Mouse (Mus musculus) C2C12 (cell line): ENCODE results near the gene Hlcs. TPM values are rescaled to one million over a fixed set of nuclear protein-coding genes. Genes with fewer than 3 reads are reported as not detected.

Experiments used
- H3K27me3 ChIP-seq: one replicate; pipeline ENCODE4 v1.6.1; 2011; ENCODE audit not compliant: control insufficient read depth, insufficient read depth, insufficient read length
- H3K36me3 ChIP-seq: one replicate; pipeline ENCODE4 v1.6.1; 2011; ENCODE audit not compliant: control insufficient read depth, insufficient read depth
- H3K4me3 ChIP-seq: one replicate; pipeline ENCODE4 v1.5.1; 2011; ENCODE audit warnings: mild to moderate bottlenecking, control low read depth; ENCODE audit not compliant: poor library complexity, insufficient read depth, severe bottlenecking
- H3K79me2 ChIP-seq: one replicate; pipeline ENCODE4 v1.6.1; 2011; ENCODE audit not compliant: control insufficient read depth, insufficient read depth
- H3K79me3 ChIP-seq: one replicate; pipeline ENCODE4 v1.6.1; 2011; ENCODE audit warnings: low read depth, control low read depth
- H3ac ChIP-seq: one replicate; pipeline ENCODE3; 2011; ENCODE audit warnings: low read depth; ENCODE audit not compliant: control insufficient read depth, insufficient read length
- CEBPB ChIP-seq: IDR thresholded peaks from one replicate; pipeline ENCODE4 v1.6.1; 2011; ENCODE audit warnings: low read depth, mild to moderate bottlenecking, control low read depth, moderate library complexity
- CTCF ChIP-seq: IDR thresholded peaks from one replicate; pipeline ENCODE4 v1.5.1; 2011; ENCODE audit not compliant: control insufficient read depth, insufficient read depth, insufficient read length
- FOSL1 ChIP-seq: IDR thresholded peaks from one replicate; pipeline ENCODE4 v1.8.0; 2011; ENCODE audit warnings: mild to moderate bottlenecking, low read length; ENCODE audit not compliant: poor library complexity, insufficient read depth, severe bottlenecking
- MAX ChIP-seq: IDR thresholded peaks from one replicate; pipeline ENCODE4 v1.6.1; 2011; ENCODE audit warnings: mild to moderate bottlenecking, control low read depth
- MYOD1 ChIP-seq: IDR thresholded peaks from one replicate; pipeline ENCODE4 v1.6.1; 2011; ENCODE audit warnings: low read depth; ENCODE audit not compliant: control insufficient read depth, insufficient read length
- MYOG ChIP-seq: IDR thresholded peaks from one replicate; pipeline ENCODE4 v1.6.1; 2011; ENCODE audit not compliant: control insufficient read depth, insufficient read length; ENCODE audit errors: extremely low read depth
- USF1 ChIP-seq: IDR thresholded peaks from one replicate; pipeline ENCODE4 v1.6.1; 2011; ENCODE audit warnings: low read depth, mild to moderate bottlenecking, control low read depth, moderate library complexity
- polyA plus RNA-seq: library from polyadenylated mRNA; unstranded; fragments of >200 nt; fragmentation: generic; extraction: Trizol; gene quantifications from one replicate; pipeline ENCODE4 v1.2.1, GENCODE M21; 2012; ENCODE audit warnings: missing spikeins

The Hlcs gene
- polyA plus RNA-seq, 1 experiment, result 1.7 TPM

GRCm38 (mm10) chr16:94201387-94201786 is 112.0 kb downstream of the Hlcs start:
- Histone ChIP-seq H3K79me2 (no peaks in the 10 kb centered on the region), H3K36me3 (no peaks in the 10 kb centered on the region), H3ac (no peak overlapping the region), H3K4me3 (no peak overlapping the region), H3K27me3 (no peaks in the 10 kb centered on the region), H3K79me3 (no peaks in the 10 kb centered on the region)
- no peak for TF ChIP-seq CEBPB
- no peak for TF ChIP-seq FOSL1
- no peak for TF ChIP-seq MYOD1
- no peak for TF ChIP-seq MYOG
- no peak for TF ChIP-seq CTCF
- TF ChIP-seq MAX, result no peak
- no peak for TF ChIP-seq USF1

DNA sequence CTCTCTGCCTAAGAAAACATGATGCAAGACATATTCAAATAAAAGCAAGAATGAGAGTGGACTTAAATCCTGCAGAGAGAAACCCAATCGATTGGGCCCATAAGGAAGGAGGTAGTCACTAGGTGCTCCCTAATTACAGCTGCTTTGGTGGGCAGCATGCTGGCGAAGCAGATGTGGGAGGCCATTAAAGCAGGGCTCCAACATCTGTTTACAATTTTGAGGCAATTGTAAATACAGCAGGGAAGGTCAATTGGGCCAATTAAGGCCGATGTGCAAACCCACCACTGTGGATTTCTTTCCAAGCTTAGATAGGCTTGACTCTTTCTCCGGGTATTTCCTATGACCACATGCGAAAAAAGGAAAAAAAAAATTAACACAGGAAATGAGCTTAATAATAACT is 117.5 kb downstream of the Hlcs start:
- Histone ChIP-seq H3ac (no peak overlapping the region), H3K4me3 (no peak overlapping the region), H3K36me3 (no peaks in the 10 kb centered on the region), H3K79me3 (no peaks in the 10 kb centered on the region), H3K79me2 (no peaks in the 10 kb centered on the region), H3K27me3 (no peaks in the 10 kb centered on the region)
- TF ChIP-seq FOSL1, result no peak

DNA sequence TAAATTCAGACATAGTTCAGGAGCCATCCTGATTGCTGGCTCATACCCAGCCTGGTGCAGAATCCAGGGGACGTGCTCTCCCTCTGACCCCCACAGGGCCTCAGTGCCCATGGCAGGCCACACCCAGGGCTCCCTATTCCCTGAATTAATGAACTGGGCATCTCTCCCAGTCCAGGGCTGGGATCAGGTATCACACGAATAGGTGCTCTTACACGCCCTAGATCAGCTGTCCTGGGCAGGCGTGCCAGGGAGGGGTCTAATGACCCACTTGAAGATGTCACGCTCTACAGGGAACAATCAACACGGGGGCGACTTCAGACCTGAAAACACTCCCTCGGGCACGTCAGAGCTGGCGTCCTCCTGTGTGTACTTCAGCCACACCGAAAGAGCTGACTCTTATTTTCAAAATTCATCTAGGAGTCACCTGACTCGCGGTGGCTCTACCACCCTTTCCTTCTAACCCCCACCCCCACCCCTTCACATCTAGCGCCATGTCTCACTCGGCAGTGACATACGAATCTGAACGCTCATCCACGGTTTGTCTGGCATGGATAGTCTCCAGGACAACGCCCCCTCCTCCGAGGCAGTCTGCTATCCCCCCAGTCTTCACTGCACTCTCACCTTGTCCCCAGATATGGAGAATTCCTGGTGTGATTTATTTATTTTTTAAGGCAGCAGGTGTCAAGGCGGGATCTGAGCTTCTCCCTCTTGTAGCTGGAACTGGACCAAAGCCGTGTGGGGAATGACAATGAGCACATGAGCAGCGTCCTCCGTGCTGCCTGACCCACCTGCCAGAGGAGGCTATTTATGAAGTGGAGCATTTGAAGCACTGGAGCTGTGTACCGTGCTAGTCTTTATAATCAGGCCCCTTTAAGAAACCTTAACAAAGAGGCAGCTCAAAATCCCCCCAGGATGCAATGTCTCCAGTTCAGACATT is 121.7 kb downstream of the Hlcs start:
- Histone ChIP-seq H3K79me3 (no peaks in the 10 kb centered on the region), H3ac (no peak overlapping the region), H3K79me2 (no peaks in the 10 kb centered on the region), H3K36me3 (no peaks in the 10 kb centered on the region), H3K4me3 (no peak overlapping the region), H3K27me3 (no peaks in the 10 kb centered on the region)
- TF ChIP-seq FOSL1 (no peak), MYOD1 (no peak), MAX (no peak), CTCF (no peak), CEBPB (no peak), USF1 (no peak), MYOG (no peak)

- TF ChIP-seq USF1 (no peak), CTCF (no peak), FOSL1 (no peak), MYOD1 (no peak), MYOG (no peak)
- H3K36me3 ChIP-seq, result no peaks in the 10 kb centered on the region
- no peaks in the 10 kb centered on the region for H3K79me3 ChIP-seq
- H3K27me3 ChIP-seq, result no peaks in the 10 kb centered on the region
- no peaks in the 10 kb centered on the region for H3K79me2 ChIP-seq
- H3ac ChIP-seq, result no peak overlapping the region
- H3K4me3 ChIP-seq, result no peak overlapping the region
These were observed 123.1 kb downstream of the Hlcs start for GRCm38 (mm10) chr16:94190256-94190655.

GRCm38 (mm10) chr16:94186526-94186925 is 126.8 kb downstream of the Hlcs start:
- TF ChIP-seq USF1 (no peak), FOSL1 (no peak), CEBPB (no peak), MYOD1 (no peak), CTCF (no peak), MAX (no peak), MYOG (no peak)
- H3K36me3 ChIP-seq, result no peaks in the 10 kb centered on the region
- H3K79me2 ChIP-seq, result no peaks in the 10 kb centered on the region
- H3K79me3 ChIP-seq, result no peaks in the 10 kb centered on the region
- H3ac ChIP-seq, result no peak overlapping the region
- H3K4me3 ChIP-seq, result no peak overlapping the region
- H3K27me3 ChIP-seq, result no peaks in the 10 kb centered on the region

- no peaks in the 10 kb centered on the region for H3K36me3 ChIP-seq
- TF ChIP-seq CEBPB (no peak), CTCF (no peak), MAX (no peak), USF1 (no peak), MYOD1 (no peak), MYOG (no peak), FOSL1 (no peak)
- H3ac ChIP-seq, result no peak overlapping the region
- no peaks in the 10 kb centered on the region for H3K27me3 ChIP-seq
- H3K79me2 ChIP-seq, result no peaks in the 10 kb centered on the region
- no peak overlapping the region for H3K4me3 ChIP-seq
- H3K79me3 ChIP-seq, result no peaks in the 10 kb centered on the region
These were observed 127.9 kb downstream of the Hlcs start for GRCm38 (mm10) chr16:94185430-94185829.
